Mouse (Mus musculus): Measurements from ENCODE around the gene Mrps15. TPM values are rescaled to one million over a fixed set of nuclear protein-coding genes. Genes with fewer than 3 reads are reported as not detected.

Gene Mrps15
- 48.6 and 49.8 TPM in 2 replicates for polyA plus RNA-seq (2012; rRNA removed)

DNA sequence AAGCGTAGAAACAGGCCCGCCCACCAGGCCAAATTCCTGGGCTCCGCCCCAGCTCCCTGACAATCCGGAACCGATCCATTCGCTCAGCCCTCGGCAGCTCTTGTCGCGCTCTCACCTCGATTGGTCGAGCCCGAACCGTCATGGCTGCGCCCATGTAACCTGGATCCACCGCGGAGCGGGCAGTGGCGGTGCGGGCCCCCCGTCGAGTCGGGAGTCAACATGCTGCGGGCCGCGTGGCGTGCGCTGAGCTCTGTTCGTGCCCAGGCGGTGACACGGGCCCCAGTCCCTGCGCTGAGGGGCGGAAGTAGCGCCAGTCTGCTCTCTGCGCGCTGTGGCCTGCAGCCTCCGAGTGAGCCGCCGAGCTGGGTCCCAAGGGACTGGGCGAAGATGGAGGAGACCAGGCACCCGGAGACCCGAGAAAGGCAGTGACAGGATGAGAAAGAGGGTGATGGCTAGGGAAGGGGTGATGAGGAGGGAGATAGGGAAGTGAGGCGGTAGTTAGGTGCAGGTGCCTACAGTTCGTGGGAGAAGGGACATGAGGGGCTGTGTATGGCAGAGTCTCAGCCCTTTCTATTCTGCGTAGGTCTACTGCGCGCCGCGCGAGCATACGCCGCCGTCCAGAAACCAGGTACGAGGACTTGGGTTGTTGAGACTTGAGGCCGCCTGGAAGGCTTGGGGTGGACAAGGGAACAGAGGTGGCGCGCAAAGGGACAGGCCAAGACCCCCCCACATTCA, at the start of gene Mrps15:
TSS of gene Mrps15 (plus strand) at position 75 of the 735 bp plus-strand sequence.
- WGBS: under 1% methylated on average over 56 of the region's 56 CpGs
- DNase-seq: peak; percentile 80
- Histone ChIP-seq H3K4me3 (replicated peaks; ENCODE audit: extremely low read depth, low read depth, low read length) (peak within 1 kb of the TSS; percentile 88), H3K4me1 (ENCODE audit: control insufficient read depth, insufficient read depth, low read length) (peaks cover 3% of the 10 kb centered on the region; the same call in 1 of the 2 replicates)
- TF ChIP-seq POLR2A (IDR thresholded peaks at IDR 0.05; ENCODE audit: borderline replicate concordance, extremely low read depth, low read depth, low read length) (peak; percentile 53; the same call in 1 of the 2 replicates), CTCF (IDR thresholded peaks at IDR 0.05; ENCODE audit: insufficient read depth, low read length) (no peak)

DNA sequence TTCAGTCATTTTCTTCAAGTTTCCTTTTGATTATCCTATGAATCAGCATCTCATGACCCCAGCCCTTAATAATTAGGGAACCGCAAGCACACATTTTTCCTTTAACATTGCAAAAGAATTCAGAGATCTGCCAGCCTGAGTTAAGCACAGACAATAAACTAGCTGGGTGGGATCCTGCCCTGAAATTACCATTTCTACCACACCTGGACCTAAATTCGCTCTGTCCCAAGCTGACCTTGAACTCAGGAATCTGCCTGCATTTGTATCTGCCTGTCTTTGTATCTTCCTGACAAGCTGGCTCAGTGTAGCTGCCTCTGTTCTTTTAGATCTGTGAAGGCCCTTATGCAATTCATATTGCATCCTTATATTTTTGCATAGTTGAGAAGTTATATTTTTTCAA, 48.9 kb upstream of the Mrps15 start:
- TF ChIP-seq POLR2A (IDR thresholded peaks at IDR 0.05; ENCODE audit: borderline replicate concordance, extremely low read depth, low read depth, low read length) (no peak), CTCF (IDR thresholded peaks at IDR 0.05; ENCODE audit: insufficient read depth, low read length) (no peak)
- no peak for DNase-seq
- H3K4me1 ChIP-seq (ENCODE audit: control insufficient read depth, insufficient read depth, low read length): no peaks in the 10 kb centered on the region
- no peak overlapping the region for H3K4me3 ChIP-seq (replicated peaks; ENCODE audit: extremely low read depth, low read depth, low read length)
- WGBS: 87% methylated on average over 2 of the region's 2 CpGs

DNA sequence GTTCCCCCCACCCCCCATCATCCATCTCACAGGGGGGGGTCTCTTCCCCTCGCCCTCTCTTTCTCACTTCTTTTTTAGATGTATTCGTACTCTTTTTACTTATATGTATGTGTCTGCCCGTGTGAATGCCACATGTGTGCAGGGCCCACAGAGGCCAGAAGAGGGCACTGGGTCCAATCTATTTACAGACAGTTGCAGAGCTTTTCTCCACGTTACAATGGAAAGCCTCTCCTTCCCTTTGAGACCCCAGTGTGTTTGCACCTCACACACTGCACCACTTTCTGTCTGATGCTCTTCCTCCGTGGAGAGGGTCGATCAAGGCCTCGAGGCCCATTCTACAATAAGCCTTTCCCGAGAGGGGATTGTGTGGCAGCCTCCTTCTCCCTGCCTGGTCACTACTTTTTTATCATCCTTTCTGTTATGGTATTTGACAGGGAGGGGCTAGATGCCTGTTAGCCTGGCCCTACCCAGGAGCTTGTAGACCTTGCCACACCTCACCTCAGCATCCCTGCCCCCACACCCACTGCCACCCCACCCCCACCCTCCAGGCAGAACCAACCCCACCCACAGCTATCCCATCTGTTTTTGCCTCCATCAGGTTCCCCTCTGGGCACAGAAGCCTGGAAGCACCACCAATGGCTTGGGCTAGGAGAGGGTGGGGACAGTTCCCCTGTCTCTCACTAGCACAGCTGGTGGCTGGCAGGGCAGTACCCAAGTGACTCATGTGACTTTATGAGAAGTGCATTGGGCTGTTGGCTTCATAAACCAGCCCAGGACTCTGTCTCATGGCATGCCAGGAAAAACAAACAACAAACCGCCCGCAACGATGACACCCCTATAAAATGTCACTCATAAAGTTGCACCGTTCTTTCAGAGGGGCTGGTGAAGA, 45.2 kb upstream of the Mrps15 start:
- TF ChIP-seq POLR2A (IDR thresholded peaks at IDR 0.05; ENCODE audit: borderline replicate concordance, extremely low read depth, low read depth, low read length) (no peak), CTCF (IDR thresholded peaks at IDR 0.05; ENCODE audit: insufficient read depth, low read length) (no peak)
- H3K4me3 ChIP-seq (replicated peaks; ENCODE audit: extremely low read depth, low read depth, low read length): no peak overlapping the region
- 79% methylated on average over 12 of the region's 12 CpGs for WGBS
- H3K4me1 ChIP-seq (ENCODE audit: control insufficient read depth, insufficient read depth, low read length): no peaks in the 10 kb centered on the region
- no peak for DNase-seq

DNA sequence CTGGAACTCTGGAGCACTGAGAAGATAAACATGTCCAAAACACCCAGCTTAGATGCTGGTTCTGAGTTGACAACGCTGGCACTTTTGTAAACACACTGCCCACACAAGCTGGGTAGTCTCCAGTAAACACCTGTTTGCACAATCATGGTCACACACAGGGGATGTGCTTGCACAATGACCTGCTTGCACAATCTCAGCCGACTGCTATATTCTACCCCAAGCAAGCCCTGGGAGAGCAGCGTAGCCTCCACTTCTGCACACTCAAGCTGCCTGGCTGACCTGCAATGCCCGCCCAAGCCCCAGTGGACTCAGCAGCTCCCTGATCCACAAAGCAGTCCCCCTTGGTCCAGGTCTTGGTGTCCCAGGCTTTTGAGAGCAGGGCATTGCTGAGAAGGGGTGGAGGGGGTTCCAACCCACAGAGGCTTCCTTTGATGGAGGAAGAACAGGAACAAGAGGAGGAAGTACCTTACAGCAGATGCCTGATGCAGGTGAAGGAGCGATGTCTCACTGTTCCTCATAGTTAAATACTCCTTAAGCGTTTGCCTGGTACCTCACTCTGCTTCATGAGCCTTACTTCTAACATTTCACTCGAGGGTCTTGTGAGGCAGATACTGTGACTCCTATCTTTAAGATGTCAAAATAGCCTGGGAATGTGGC, 28.9 kb upstream of the Mrps15 start:
- 56% methylated on average over 7 of the region's 7 CpGs for WGBS
- Histone ChIP-seq H3K4me1 (ENCODE audit: control insufficient read depth, insufficient read depth, low read length) (no peaks in the 10 kb centered on the region), H3K4me3 (replicated peaks; ENCODE audit: extremely low read depth, low read depth, low read length) (no peak overlapping the region)
- DNase-seq: peak; percentile 15
- no peak for TF ChIP-seq POLR2A (IDR thresholded peaks at IDR 0.05; ENCODE audit: borderline replicate concordance, extremely low read depth, low read depth, low read length)
- TF ChIP-seq CTCF (IDR thresholded peaks at IDR 0.05; ENCODE audit: insufficient read depth, low read length): no peak

DNA sequence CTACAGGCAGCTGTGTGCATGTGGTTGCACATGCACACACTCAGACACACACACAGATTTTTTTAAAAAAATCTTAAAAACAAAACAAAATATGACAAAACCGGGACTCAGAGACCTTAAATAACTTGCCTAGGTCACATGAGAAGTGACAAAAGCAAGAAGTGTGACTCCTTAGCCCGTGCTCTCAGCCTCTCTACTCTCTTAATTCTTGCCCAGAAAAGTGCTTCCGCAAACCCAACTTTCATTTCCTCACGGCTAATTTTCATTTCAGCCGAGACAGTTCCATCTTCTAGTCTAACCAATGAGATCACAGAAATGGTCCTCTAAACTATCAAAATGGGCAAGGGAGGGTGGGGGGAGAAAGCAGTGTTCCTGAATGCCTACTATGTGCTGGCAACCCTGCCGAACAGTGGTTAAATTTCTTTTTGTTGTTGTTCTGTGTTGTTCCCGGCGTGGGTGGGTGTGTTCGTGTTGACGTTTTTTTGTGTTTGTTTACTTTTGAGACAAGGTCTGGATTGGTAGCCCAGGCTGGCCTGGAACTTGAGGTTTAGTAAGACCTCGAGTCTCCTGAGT, 27.7 kb upstream of the Mrps15 start:
- WGBS: 62% methylated on average over 11 of the region's 11 CpGs
- no peak for DNase-seq
- Histone ChIP-seq H3K4me1 (ENCODE audit: control insufficient read depth, insufficient read depth, low read length) (no peaks in the 10 kb centered on the region), H3K4me3 (replicated peaks; ENCODE audit: extremely low read depth, low read depth, low read length) (no peak overlapping the region)
- TF ChIP-seq POLR2A (IDR thresholded peaks at IDR 0.05; ENCODE audit: borderline replicate concordance, extremely low read depth, low read depth, low read length): no peak
- TF ChIP-seq CTCF (IDR thresholded peaks at IDR 0.05; ENCODE audit: insufficient read depth, low read length): no peak

DNA sequence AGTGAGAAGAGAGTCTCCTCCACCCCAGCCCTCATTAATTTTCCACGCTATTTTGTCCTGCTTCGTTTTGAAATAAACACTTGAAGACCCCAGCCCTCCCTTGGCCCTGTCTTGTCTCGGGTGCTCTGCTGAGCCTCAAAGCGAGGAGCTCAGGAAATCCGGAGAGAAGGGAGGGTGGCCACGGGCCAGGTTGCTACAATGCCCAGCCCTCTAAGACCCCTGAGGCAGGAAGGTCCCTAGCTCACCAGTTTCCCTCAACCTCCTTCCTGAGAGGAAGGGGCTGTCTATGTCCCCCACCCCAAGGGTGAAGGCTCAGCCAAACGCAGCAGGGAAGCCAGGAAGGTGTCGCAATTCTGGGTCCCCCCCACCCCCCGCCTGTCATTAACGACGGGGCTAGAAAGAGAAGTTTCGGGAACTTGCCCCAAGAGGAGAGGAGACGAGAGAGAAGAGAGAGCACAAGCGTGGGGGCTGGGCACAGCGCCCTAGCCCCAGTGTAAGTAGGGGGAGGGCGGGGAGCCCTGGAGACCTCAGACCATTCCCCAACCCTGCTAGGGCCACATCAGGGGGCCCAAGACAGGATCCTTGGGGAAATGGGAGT, 22.3 kb upstream of the Mrps15 start, which contains the start of gene Csf3r:
TSS of gene Csf3r (plus strand) at position 248 of the 598 bp plus-strand sequence.
- H3K4me3 ChIP-seq (replicated peaks; ENCODE audit: extremely low read depth, low read depth, low read length): no peak within 1 kb of the TSS
- 22% methylated on average over 16 of the region's 16 CpGs for WGBS
- TF ChIP-seq CTCF (IDR thresholded peaks at IDR 0.05; ENCODE audit: insufficient read depth, low read length) (no peak), POLR2A (IDR thresholded peaks at IDR 0.05; ENCODE audit: borderline replicate concordance, extremely low read depth, low read depth, low read length) (no peak)
- no peak for DNase-seq
- no peaks in the 10 kb centered on the region for H3K4me1 ChIP-seq (ENCODE audit: control insufficient read depth, insufficient read depth, low read length)

DNA sequence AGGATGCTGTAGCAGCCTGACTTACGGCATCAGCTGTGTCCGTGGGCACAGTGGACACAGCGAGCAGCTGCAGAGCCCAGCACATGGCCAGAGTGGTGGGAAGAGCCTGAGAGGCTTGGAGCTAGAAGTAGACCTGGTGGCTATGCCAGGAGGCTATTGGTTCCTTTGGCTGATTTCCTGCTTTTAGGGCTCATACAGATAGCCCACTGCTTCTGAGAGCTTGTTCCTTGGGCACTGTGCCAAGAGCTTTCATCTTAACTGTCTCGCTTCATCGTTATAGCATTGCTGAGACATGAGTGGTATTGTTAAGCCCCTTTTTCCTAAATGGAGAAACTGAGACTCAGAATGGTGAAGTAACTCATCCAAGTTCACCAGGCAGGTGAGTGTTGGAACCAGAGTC, 20.9 kb upstream of the Mrps15 start:
- WGBS: 56% methylated on average over 5 of the region's 5 CpGs
- TF ChIP-seq POLR2A (IDR thresholded peaks at IDR 0.05; ENCODE audit: borderline replicate concordance, extremely low read depth, low read depth, low read length): no peak
- TF ChIP-seq CTCF (IDR thresholded peaks at IDR 0.05; ENCODE audit: insufficient read depth, low read length): no peak
- Histone ChIP-seq H3K4me1 (ENCODE audit: control insufficient read depth, insufficient read depth, low read length) (no peaks in the 10 kb centered on the region), H3K4me3 (replicated peaks; ENCODE audit: extremely low read depth, low read depth, low read length) (no peak overlapping the region)
- DNase-seq: no peak

DNA sequence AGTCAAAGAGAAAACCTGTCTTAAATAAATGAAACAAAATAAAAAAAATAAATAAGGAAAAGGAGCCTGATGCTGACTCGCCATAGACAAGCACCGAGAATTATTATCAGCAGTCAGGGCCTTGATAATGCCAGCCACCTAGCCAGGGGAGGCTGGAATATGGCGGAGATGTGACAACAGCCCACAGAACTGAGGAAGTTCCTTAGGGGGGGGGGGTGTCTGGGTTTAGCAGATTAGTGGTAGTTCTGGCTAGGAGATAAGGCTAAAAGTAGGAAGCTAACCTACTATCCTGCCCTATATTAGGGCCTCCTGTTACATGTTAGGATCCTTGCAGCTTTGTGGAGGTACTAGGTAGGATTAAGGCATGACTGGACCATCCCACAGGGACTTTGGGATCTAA, 18.7 kb upstream of the Mrps15 start:
- DNase-seq: no peak
- WGBS: 75% methylated on average over 3 of the region's 3 CpGs
- no peak overlapping the region for H3K4me3 ChIP-seq (replicated peaks; ENCODE audit: extremely low read depth, low read depth, low read length)
- no peaks in the 10 kb centered on the region for H3K4me1 ChIP-seq (ENCODE audit: control insufficient read depth, insufficient read depth, low read length)
- TF ChIP-seq CTCF (IDR thresholded peaks at IDR 0.05; ENCODE audit: insufficient read depth, low read length) (no peak), POLR2A (IDR thresholded peaks at IDR 0.05; ENCODE audit: borderline replicate concordance, extremely low read depth, low read depth, low read length) (no peak)
